Mouse (Mus musculus) spleen, postnatal 14 days (tissue): ENCODE data around the gene Sc5d.
A peak's percentile ranks its signal among the peaks of the same experiment; 100 is the strongest.

ENCODE experiments used
- DNase-seq, 2 experiments: peaks; one replicate each; pipeline ENCODE4 v3.0.0; 2021 to 2022; ENCODE audit warnings: low spot score in 2 of 2

Gene Sc5d

DNA sequence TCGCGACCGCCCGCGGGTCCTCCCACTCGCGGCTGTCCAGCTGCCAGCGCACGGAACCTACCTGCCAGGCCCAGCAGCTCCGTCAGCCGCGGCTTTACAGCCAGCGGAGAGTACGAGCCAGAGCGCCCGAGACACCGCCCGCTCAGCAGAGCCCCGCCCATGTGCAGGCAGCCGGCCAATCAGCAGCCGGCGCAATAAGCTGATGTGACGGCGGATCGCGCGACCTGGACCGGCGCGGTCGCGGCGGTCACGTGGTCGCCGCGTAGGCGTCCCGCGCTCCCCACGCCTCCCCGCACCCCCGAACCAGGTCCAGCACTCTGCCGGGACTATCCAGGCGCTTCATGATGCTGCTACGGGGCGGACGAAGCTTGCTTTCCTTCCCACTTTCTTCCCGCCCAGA, at the start of gene Sc5d:
Gene Sc5d, minus strand, starts transcription at position 112 of the 400 bp plus-strand sequence.
- peak; percentile 82 to 87 for DNase-seq

DNA sequence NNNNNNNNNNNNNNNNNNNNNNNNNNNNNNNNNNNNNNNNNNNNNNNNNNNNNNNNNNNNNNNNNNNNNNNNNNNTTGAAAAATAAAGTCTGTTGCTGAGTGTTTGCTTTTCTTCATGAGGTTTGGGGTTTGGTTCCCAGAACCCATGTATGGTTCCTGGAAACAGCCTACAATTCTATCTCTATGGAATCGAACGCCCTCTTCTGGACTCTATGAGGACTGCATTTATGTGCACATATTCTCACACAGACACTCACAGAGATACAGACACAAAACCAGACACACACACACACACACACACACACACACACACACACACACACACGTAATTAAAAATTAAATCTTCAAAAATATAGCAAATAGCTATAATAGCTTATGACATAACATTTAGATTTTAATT, 47.3 kb upstream of the Sc5d start:
- no peak for DNase-seq

DNA sequence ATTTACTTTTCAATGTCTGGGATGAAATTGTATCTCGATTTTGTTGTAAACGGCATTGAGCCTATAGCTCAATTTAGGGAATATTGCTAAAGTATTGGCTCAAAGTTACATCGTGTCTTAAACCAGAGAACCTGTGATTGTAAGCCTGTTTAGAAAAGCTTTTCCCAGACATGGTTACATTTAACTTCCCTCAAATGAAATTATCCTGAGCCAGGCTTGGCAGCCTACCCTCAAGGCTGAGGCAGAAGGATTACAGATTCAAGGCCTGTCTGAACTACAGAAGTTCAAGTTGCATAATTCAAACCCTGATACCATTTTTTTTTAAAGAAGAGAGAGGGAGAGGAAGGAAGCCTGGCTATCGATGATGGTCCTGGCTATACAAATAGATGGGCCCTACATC, 39.8 kb upstream of the Sc5d start:
- DNase-seq: no peak

DNA sequence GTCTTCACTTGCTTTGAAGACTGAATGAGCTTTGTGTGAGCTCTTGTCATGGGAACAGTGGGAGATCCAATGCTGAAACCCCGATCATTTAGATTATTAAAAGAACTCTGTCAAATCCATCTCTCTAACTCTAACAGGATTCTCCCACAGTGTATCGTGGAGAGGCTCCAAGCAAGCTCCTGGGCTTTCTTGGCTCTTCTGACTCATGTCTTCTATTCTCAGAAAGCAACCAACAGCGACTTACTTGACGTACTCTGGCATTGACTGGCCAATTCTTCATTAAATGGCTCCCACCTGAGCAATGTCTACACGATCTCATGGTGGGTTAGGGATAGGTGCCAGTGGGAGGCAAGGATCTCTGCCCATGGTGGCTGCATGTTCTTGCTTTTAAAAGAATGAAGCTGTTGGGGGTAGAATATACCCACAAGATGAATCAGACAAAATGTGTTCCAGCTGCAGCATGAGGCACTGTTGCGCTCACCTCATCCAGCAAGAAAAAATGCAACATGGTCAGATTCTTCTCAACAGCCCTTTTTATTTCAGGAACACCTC, 37.1 kb upstream of the Sc5d start:
- no peak for DNase-seq

DNA sequence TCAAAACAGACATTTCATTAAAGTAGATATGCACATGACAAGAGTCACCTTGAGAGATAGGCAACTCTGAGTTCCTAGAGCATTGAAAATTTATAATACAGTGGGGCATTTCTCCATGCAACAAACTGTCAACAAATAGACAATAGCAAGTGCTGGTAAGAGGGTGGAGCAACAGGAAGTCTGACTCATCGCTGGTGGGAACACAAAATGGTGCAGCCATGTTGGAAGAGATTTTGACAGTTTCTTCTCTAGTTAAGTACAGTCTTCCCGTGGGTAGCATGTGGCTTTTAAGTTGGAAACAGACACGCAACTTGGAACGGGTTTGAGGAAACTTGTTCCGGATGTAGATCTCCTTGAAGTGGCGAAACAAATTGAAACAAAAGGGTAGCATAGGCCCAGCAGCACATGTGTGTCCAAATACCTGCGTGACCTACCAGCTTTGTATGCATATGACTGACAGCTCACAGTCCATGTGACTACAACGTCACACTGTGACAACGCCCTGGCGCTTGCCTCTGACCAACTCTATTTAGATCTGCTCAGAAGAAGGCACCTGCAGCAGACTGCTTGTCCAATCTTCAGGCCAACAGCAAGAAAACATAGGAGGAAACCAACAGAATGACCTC, 32.4 kb upstream of the Sc5d start:
- no peak for DNase-seq

DNA sequence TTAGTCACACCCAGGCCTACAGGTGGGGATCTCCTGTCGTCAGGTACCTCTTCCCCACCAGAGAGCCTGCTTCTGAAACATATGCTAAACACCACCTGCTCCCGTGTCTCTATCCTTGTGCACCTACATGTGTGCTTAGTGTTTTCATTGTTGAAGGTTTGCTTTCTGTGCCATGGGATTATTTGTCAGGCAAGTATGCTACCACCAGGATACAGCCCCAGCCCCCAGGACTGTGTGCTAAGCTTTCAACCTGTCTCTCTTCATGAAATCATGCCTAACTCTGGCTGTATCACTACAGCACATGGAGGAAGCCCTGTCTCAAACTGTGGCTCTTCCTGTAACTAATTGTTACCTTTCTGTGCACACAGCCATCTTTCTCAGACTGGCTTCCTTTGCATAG, 30.1 kb upstream of the Sc5d start:
- no peak for DNase-seq

DNA sequence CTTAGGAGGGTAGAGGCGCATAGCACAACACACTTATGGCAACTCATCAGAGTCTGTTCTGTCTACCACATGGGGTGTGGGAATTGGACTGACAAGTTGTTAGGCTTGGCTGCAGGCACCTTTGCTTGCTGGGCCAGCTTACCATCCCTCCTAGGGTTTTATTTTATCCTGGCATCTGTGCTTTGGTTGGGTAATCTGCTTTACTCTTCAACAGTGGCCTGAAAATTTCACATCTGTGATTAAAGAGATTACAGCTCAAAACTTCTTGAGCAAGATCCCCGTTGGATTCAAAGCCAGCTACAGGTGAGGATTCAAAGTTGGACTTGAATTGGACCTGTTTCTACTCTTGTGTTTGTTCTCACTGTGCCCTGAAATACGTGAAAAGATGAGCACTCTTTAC, 29.5 kb upstream of the Sc5d start:
- DNase-seq: no peak

DNA sequence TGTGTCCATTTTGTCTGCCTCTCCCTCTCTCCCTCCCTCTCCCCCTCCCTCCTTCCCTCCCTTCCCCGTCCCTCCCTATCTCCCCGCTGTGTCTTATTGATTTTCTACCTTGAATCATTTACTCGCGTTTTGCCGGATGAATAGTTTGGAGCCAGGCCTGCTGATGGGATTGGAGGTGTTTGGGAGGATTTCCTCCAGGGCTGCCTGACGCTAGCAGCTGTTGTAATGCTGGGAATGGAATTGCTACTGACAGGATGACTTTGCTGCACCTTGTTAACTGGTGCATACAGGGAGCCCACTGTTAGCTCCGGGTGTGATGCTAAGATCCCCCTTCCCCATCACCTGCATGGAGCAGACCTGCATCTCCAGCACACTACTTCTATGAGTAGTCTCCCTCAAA, 29.0 kb upstream of the Sc5d start:
- no peak for DNase-seq

DNA sequence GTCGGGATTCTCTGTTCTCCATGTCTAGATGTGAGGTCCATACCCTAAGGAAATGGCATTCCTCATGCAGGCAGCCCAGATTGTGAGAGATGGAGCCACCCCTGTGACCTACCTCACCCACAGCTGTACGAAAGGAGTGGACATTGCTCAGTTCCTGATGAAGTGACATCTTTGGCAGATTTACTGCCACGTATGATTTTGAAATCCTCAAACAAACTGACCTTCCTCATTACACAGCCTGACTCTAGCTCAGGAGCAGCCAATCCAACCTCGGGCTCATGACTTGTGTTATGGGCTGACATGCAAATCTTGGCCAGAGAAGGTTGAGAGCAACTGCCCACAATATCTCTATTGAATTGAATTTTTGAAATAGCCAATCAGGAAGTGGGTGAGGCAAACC, 15.6 kb upstream of the Sc5d start:
- DNase-seq: no peak

DNA sequence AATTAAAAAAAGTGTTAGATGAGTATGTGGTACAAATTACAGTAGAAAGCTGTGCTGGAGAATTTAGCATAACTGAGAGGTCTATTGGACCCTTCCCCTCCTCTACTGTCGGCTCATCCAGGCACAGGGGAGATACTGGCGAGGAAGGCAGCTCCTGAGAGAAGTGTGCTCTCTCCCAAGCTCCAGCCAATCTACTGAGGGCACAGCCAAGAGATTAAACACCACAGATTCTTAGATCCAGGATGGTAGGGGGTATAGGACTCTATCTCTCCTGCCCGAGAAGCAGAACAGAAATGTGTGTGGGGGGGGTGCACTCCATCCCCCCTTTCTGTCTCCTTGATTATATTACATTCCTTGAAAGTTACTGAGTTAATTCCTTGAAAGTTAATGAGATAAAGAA, 14.0 kb upstream of the Sc5d start:
- DNase-seq: no peak

DNA sequence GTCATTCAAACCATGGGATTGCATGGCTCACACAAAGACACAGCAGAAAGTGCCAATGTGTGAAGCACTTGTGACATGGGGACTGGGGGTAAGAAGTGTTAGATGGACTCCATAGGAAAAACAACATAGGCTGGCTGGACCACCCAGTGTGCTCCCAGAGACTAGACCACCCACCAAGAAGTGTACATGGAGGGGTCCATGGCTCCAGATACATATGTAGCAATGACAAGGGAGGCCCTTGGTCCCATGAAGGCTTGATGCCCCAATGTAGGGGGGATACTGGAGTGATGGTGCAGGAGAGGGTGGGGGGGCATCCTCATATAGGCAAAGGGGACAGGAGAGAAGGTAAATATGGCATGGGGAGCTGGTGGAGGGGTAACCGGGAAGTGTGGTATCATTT, 13.6 kb upstream of the Sc5d start:
- no peak for DNase-seq

DNA sequence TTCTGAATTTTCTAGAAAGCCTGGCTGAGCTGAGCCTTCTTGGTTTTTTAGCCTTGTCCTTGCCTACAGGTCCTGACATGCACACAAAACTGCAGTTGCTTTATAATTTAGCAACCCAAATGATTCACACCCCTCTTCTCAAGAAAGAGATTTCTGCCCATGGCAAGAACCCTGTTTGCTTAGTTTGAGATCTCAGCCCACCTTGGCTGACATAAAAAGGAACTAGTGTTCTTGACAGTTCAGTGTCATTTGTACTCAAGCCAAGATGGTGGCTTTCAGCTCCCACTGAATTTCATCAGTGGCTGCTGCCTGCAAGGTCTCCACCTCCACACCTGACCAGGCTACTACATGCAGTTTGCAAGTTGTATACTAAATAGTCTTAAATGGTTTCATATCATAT, 13.1 kb upstream of the Sc5d start:
- no peak for DNase-seq

DNA sequence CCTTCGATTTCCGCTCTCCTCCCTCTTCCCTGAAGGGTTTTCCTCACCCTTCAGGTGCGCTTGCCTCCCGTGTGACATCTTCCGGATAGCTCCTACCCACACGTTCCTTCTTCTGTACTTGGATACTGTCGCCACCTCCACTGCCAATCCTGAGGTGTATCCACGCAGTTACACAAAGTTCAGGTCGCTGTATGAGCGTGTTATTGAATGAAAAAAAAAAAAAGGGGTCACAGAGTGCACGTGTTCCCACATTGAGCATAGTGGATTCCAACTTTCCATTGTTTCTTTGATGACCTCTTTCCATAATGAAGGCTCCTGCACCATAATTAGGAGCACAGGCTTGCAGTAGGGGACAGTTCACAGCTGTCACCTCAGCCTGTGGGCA, 11.7 kb upstream of the Sc5d start:
- no peak for DNase-seq

DNA sequence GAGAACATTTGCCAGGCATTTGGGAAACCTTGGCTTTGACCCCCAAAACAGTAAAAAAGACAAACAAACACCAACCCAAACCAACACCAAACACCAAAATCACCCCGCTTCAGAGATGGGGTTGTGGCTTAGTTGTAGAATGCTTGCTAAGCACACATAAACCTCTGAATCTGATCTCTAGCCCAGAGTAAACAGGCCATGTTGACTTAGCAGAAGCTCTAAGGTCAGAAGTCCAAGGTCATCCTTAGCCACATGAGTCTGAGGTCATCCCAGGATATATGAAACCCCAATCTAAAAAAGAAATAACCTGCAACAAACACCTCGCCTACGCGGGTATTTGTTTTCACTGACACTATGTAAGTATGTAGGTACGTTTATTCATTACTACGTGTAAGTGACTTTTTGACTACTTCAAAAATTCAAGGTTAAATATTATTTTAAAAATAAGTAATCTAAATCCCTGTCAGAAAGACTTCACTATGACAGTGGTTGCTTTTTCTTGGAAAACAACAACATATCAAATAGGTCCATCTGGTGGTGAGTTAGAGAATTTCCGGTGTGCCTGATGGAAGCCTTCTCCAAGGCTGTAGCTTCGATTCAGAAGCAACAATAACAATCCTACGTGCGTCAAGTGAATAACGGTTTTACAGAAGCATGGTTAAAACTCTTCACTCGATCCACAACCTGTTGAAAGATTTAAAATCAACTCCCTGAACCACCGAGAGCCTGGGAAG, 11.1 kb upstream of the Sc5d start:
- no peak for DNase-seq

DNA sequence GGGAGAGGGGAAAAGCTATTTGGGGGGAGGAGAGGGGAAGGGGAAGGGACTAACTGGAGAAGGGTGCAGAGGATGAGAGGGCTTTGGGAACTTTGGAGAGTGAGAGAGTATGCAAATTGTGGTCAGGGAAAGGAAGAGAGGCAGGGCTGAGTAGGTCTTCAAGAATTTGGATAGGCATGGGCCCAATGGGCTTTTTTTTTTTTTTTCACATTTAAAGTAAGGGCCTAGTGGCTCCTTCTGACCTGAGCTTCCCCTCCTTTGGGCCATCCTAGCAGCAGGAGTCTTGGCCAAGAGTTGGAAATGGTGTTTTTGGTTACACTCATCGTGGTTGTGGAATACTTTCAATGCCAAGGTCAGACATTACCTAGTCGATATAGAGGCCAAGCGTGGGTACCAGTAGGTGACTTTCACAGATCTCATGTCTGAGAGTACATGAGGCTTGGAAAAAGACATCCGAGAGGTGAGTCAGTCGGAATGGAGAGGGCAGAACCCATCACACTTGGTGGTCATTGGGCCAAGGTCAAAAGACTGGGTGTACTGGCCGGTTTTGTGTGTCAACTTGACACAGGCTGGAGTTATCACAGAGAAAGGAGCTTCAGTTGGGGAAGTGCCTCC, 9.7 kb upstream of the Sc5d start:
- no peak for DNase-seq

DNA sequence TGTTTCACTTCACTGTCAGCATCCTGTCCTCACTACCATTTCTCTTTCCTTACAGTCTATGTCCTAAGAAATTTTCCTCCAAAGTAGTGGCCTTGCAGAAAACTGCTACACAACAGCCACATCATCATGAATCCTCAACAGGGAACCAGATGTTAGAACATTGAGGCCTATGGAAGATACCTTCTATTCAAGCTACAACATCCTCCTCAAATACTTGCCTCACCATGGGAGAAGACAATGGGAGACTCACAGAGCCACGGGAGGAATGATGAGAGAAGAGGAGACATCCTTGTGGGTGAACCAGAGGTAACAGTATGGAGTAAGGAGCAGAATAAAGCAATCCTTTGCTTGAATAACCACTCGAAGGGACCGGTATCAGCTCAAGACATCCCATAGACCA, 9.1 kb upstream of the Sc5d start:
- DNase-seq: no peak

DNA sequence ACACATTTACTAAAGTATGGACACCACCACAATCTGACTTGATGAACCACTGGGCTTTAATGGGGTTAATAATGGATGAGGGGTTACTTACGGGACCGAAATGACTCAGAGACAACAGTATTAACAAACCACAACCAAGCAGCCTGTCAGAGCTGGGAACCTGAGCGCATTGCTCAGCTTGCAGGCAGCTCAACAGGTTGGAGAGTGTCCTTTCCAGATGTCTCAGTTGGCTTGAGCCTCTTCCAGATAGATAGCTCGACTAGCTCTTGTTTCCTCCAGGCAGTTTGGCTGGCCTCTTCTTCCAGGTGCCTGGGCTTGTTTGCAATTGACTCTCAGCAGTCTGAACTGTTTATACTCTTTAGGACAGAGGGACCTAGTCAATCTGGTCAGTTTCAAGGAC, 8.6 kb upstream of the Sc5d start:
- DNase-seq: no peak

DNA sequence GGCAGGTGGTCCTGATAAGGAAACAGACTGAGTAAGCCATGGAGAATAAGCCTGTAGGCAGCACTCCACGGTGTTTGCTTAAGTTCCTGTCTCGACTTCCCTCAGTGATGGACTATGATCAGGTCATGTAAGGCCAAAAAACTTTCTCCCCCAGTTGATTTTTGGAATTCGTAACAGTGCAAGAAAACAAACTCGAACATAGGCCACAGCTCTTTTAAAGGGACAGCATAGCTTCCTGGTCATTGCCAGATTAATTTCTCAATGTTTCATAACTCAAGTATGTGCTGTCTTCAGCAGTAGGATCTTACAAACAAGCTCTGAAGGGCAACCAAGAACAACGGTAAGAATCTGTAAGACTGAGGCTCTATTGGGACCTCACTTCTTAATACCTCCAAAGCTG, 7.4 kb upstream of the Sc5d start:
- no peak for DNase-seq

DNA sequence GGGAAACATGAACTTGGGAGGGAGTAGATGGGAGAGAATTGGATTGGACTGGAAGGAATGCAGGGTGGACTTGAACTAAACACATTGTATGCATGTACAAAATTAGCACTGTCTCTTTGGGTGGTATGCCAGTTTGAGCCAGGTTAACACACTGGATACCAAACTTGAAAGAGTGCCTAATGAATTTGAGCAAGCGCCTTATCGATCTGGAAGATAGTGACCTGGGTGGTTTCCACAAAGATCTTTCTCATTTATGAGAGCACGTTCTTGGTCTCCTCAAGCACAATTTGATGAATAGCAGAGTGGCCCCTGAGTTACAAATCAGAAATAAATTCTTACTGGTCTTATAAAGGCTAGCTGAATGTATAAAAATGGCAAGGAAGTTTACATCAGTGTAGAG, 6.6 kb upstream of the Sc5d start:
- no peak for DNase-seq

DNA sequence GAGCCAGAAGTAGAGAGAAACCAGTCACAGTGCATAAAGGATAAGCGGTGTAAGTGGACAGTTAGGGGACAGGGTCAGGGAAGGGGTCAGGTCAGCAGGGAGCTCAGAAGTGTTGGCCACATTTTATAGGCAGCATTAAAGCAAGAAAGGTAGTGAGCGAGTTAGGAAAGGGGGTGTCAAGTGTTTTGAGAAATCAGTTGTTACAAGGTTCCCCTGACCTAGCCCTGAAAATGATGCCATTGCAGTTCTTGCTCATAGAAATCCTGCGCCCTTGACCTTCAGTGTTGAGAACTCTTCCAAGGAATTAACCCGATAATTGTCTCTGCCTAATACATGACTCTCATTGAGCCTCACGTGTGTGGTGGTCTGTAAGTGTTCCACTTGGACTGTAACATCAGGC, 6.0 kb upstream of the Sc5d start:
- DNase-seq: no peak

DNA sequence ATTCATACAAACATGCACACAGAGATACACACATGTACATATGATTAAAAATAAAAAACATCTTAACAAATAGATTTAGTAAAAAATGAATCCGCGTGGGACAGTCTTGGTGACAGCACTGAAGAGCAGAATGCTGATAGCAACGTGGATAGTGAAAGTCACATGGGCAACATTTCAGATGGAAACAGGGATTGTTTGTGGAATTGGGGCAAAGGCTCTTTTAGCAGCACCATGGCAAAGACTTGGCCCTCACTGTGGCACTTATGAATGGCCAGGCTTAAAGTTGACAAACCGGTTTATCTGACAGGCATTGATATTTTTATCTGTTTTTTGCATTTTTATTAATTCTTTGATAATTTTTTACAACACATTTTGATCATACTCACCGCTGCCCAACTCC, 4.3 kb upstream of the Sc5d start:
- DNase-seq: no peak

DNA sequence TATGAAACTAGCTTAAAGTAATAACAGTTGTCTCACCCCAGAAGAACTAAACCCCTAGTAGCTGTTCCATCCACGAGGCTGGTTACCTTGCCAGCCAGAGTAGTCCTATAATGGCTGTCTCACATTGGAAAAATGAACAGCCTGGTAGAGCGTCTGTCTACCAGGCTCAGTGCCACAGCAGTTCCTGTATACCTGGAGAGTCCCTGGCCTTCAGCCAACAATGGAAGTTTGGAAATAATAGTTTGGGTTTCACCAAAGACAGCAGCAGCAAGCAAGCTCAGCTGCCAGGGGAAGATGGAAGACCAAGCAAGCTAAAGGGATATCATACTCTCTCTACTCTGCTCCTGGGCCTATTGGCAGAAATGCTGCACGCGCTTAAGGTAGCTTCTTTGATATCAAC, 1.3 kb upstream of the Sc5d start:
- no peak for DNase-seq

DNA sequence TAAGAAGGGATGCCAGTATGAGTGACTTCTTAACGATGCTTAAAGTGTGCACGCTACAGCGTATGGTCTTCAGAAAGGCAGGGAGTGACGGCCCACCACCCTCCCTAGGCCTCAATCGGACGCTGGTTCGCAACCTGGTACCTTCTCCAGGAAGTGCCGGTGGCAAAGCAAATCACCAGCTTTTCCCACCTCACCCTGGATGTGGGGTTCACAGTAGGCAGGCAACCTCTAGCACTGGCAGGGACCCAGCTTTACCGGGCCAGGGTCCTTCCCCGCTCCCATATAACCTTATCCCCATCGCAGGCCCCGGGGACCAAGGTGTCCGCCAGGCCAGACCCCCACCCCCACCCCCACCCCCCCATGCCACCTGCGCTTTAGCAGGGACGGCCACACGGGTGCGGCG, 346 bp downstream of the Sc5d start:
- DNase-seq: no peak
